Mouse (Mus musculus) liver, embryonic 11.5 days (tissue): Measurements from ENCODE around the gene 1700030J22Rik. TPM values are rescaled to one million over a fixed set of nuclear protein-coding genes. Genes with fewer than 3 reads are reported as not detected.

Source experiments
- ATAC-seq: fragments of 200-750 bp; cut with Nextera tagmentation; replicated peaks from 2 replicates; pipeline ENCODE4 v1.8.0; 2017; ENCODE audit warnings: moderate number of reproducible peaks, mild to moderate bottlenecking, moderate TSS enrichment, moderate library complexity; ENCODE audit not compliant: low FRiP score
- DNase-seq: peaks from one replicate; pipeline ENCODE4 v3.0.0-alpha.2; 2017; ENCODE audit warnings: low spot score
- H3K27ac ChIP-seq: fragments of 300-500 bp; sonication (generic); 2 replicates; pipeline ENCODE4 v1.5.1; 2014; ENCODE audit warnings: mild to moderate bottlenecking, low read depth, low read length, control low read depth
- H3K27me3 ChIP-seq: fragments of 300-500 bp; sonication (generic); replicated peaks from 2 replicates; pipeline ENCODE4 v1.6.1; 2014; ENCODE audit warnings: low read length, mixed read lengths; ENCODE audit not compliant: control insufficient read depth, insufficient read depth
- H3K36me3 ChIP-seq: fragments of 300-500 bp; sonication (generic); 2 replicates; pipeline ENCODE4 v1.6.1; 2014; ENCODE audit warnings: mild to moderate bottlenecking, low read length, moderate library complexity, mixed read lengths; ENCODE audit not compliant: control insufficient read depth, insufficient read depth
- H3K4me1 ChIP-seq: fragments of 300-500 bp; sonication (generic); replicated peaks from 2 replicates; pipeline ENCODE4 v1.6.1; 2014; ENCODE audit warnings: low read length, mixed read lengths; ENCODE audit not compliant: control insufficient read depth, insufficient read depth
- H3K4me2 ChIP-seq: fragments of 300-500 bp; sonication (generic); 2 replicates; pipeline ENCODE4 v1.6.1; 2014; ENCODE audit warnings: mild to moderate bottlenecking, control low read depth, moderate library complexity
- H3K4me3 ChIP-seq: fragments of 300-500 bp; sonication (generic); 2 replicates; pipeline ENCODE4 v1.5.1; 2014; ENCODE audit warnings: low read depth, low read length, control low read depth
- H3K9ac ChIP-seq: fragments of 300-500 bp; sonication (generic); 2 replicates; pipeline ENCODE4 v1.6.1; 2014; ENCODE audit warnings: low read depth, low read length, control low read depth
- H3K9me3 ChIP-seq: fragments of 300-500 bp; sonication (generic); 2 replicates; pipeline ENCODE4 v1.6.1; 2016; ENCODE audit warnings: low read length, inconsistent platforms, mixed read lengths; ENCODE audit not compliant: control insufficient read depth
- WGBS: fragments of 180-500 bp; shearing (Covaris S2); extraction: QIAGEN DNeasy Blood & Tissue Kit; methylation state at CpG from one replicate; pipeline ENCODE4 v1.1.7; 2014; 5-methylcytosine and 5-hydroxymethylcytosine counted together
- polyA plus RNA-seq: library from polyadenylated mRNA; unstranded; fragments of >200 nt; fragmentation: Nextera tagmentation; extraction: Ambion mirVana; gene quantifications from 2 replicates; pipeline ENCODE4 v1.2.1, GENCODE M21; 2014

The 1700030J22Rik gene
- 0.63 and 0.88 TPM in 2 replicates for polyA plus RNA-seq

GRCm38 (mm10) chr8:116978631-116979256 is at the start of gene 1700030J22Rik:
1700030J22Rik (minus strand) TSS chr8:116978959.
- peak within 1 kb of the TSS; percentile 90 for H3K4me2 ChIP-seq
- peak within 1 kb of the TSS; percentile 87 for H3K4me3 ChIP-seq
- H3K27me3 ChIP-seq, result no peaks in the 10 kb centered on the region
- DNase-seq (peak; percentile 98), ATAC-seq (peak; percentile 98)
- peak within 1 kb of the TSS; percentile 25; the same call in 1 of the 2 replicates for H3K27ac ChIP-seq
- peaks cover 3% of the 10 kb centered on the region; the same call in 1 of the 2 replicates for H3K36me3 ChIP-seq
- WGBS, result under 1% methylated on average over 46 of the region's 46 CpGs
- peaks cover 6% of the 10 kb centered on the region; the same call in 1 of the 2 replicates for H3K4me1 ChIP-seq
- no peaks in the 10 kb centered on the region for H3K9me3 ChIP-seq
- H3K9ac ChIP-seq, result peak within 1 kb of the TSS; percentile 64

GRCm38 (mm10) chr8:117027601-117028000 is 48.8 kb upstream of the 1700030J22Rik start:
- peaks cover under 1% of the 10 kb centered on the region; the same call in 1 of the 2 replicates for H3K4me1 ChIP-seq
- no peak for ATAC-seq

GRCm38 (mm10) chr8:117022297-117022993 is 43.7 kb upstream of the 1700030J22Rik start:
- WGBS, result 58% methylated on average over 1 of the region's 1 CpGs
- DNase-seq (no peak), ATAC-seq (no peak)
- Histone ChIP-seq H3K27ac (no peak overlapping the region), H3K4me2 (no peak overlapping the region), H3K4me3 (no peak overlapping the region), H3K4me1 (no peaks in the 10 kb centered on the region; the same call in none of the 2 replicates), H3K9ac (no peak overlapping the region), H3K27me3 (no peaks in the 10 kb centered on the region), H3K36me3 (no peaks in the 10 kb centered on the region), H3K9me3 (no peaks in the 10 kb centered on the region)

More at GRCm38 (mm10) chr8:117027601-117028000, 48.8 kb upstream of the 1700030J22Rik start:
- Histone ChIP-seq H3K27ac (no peak overlapping the region), H3K9me3 (no peaks in the 10 kb centered on the region), H3K4me2 (no peak overlapping the region), H3K9ac (no peak overlapping the region), H3K4me3 (no peak overlapping the region), H3K36me3 (no peaks in the 10 kb centered on the region), H3K27me3 (no peaks in the 10 kb centered on the region)
- WGBS, result 87% methylated on average over 5 of the region's 5 CpGs
- DNase-seq, result no peak

GRCm38 (mm10) chr8:117019323-117020275 is 40.8 kb upstream of the 1700030J22Rik start:
- Histone ChIP-seq H3K27me3 (no peaks in the 10 kb centered on the region; the same call in 1 of the 2 replicates), H3K9ac (no peak overlapping the region), H3K36me3 (no peaks in the 10 kb centered on the region), H3K4me1 (no peaks in the 10 kb centered on the region; the same call in none of the 2 replicates), H3K9me3 (no peaks in the 10 kb centered on the region), H3K27ac (no peak overlapping the region), H3K4me3 (no peak overlapping the region), H3K4me2 (no peak overlapping the region)
- ATAC-seq (no peak), DNase-seq (no peak)
- WGBS, result 78% methylated on average over 18 of the region's 18 CpGs

- no peak for ATAC-seq
- no peak for DNase-seq
- H3K9ac ChIP-seq, result no peak overlapping the region
- H3K4me3 ChIP-seq, result no peak overlapping the region
- 91% methylated on average over 4 of the region's 4 CpGs for WGBS
- no peak overlapping the region for H3K27ac ChIP-seq
- no peaks in the 10 kb centered on the region for H3K36me3 ChIP-seq
- no peaks in the 10 kb centered on the region; the same call in 1 of the 2 replicates for H3K27me3 ChIP-seq
- H3K9me3 ChIP-seq, result no peaks in the 10 kb centered on the region
- no peak overlapping the region for H3K4me2 ChIP-seq
- H3K4me1 ChIP-seq, result no peaks in the 10 kb centered on the region; the same call in none of the 2 replicates
Measured at GRCm38 (mm10) chr8:117017896-117018295, 39.1 kb upstream of the 1700030J22Rik start.

GRCm38 (mm10) chr8:117017006-117017405 is 38.2 kb upstream of the 1700030J22Rik start:
- DNase-seq (no peak), ATAC-seq (no peak)
- no peak overlapping the region for H3K27ac ChIP-seq
- no peak overlapping the region for H3K4me2 ChIP-seq
- no peaks in the 10 kb centered on the region for H3K36me3 ChIP-seq
- H3K9me3 ChIP-seq, result no peaks in the 10 kb centered on the region
- H3K27me3 ChIP-seq, result no peaks in the 10 kb centered on the region; the same call in 1 of the 2 replicates
- no peak overlapping the region for H3K4me3 ChIP-seq
- no peak overlapping the region for H3K9ac ChIP-seq
- H3K4me1 ChIP-seq, result no peaks in the 10 kb centered on the region; the same call in 1 of the 2 replicates
- WGBS, result 71% methylated on average over 8 of the region's 8 CpGs

- WGBS, result 54% methylated on average over 4 of the region's 4 CpGs
- ATAC-seq, result no peak
- DNase-seq, result no peak
- H3K9ac ChIP-seq, result no peak overlapping the region
- no peaks in the 10 kb centered on the region for H3K36me3 ChIP-seq
- H3K9me3 ChIP-seq, result no peaks in the 10 kb centered on the region
- no peaks in the 10 kb centered on the region; the same call in 1 of the 2 replicates for H3K4me1 ChIP-seq
- no peak overlapping the region for H3K4me3 ChIP-seq
- no peak overlapping the region for H3K27ac ChIP-seq
- H3K4me2 ChIP-seq, result no peak overlapping the region
- H3K27me3 ChIP-seq, result no peaks in the 10 kb centered on the region; the same call in 1 of the 2 replicates
Measured at GRCm38 (mm10) chr8:117015670-117016069, 36.9 kb upstream of the 1700030J22Rik start.

GRCm38 (mm10) chr8:117011366-117011765 is 32.6 kb upstream of the 1700030J22Rik start:
- H3K4me2 ChIP-seq, result no peak overlapping the region
- H3K36me3 ChIP-seq, result no peaks in the 10 kb centered on the region
- no peak overlapping the region for H3K27ac ChIP-seq
- DNase-seq, result no peak
- WGBS, result 88% methylated on average over 9 of the region's 9 CpGs
- H3K4me3 ChIP-seq, result no peak overlapping the region
- H3K9ac ChIP-seq, result no peak overlapping the region
- no peaks in the 10 kb centered on the region for H3K9me3 ChIP-seq
- ATAC-seq, result no peak
- no peaks in the 10 kb centered on the region; the same call in 1 of the 2 replicates for H3K27me3 ChIP-seq
- H3K4me1 ChIP-seq, result no peaks in the 10 kb centered on the region
